Mouse (Mus musculus): ENCODE measurements at regions not wholly inside any gene's neighbourhood (a gene's known extent, or its start where the extent isn't known, plus 50 kb on each side); places are given as distances from the start of the nearest gene placed in this dataset.
"Not testable (repeated sequence)": the region's sequence is repeated elsewhere in the genome, so short reads cannot be mapped to it uniquely, and the experiment has no call there.

- in situ Hi-C loops (cut with MboI, MseI): not testable (repeated sequence)
Observed at GRCm38 (mm10) chr3:110880472-110880871, 629.7 kb upstream of the Prmt6 start.

GRCm38 (mm10) chr3:110865989-110866388, 615.2 kb upstream of the Prmt6 start:
- in situ Hi-C loops (cut with MboI, MseI): no loop called here

DNA sequence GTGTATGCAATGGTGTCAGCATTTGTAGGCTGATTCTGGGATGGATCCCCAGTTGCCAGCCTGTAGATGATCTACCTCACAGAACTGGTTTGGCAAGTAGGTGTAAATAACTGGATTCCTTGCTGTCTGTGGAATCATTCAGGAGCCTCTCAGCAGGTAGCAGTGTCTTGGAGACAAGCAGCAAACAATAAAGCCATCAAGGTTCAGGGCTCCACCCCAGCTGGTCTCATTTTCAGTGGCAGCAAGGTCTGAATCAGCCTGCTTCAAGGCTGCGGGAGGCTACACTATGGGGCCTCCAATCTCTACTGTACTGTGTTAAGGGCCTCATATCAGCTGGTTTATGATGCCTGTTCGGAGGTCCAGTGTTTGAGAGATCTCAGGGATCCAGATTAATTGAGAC, 596.4 kb upstream of the Prmt6 start:
- in situ Hi-C loops (cut with MboI, MseI): no loop called here

- in situ Hi-C loops (cut with MboI, MseI): no loop called here
Observed at GRCm38 (mm10) chr3:110820709-110821401, 570.1 kb upstream of the Prmt6 start.

DNA sequence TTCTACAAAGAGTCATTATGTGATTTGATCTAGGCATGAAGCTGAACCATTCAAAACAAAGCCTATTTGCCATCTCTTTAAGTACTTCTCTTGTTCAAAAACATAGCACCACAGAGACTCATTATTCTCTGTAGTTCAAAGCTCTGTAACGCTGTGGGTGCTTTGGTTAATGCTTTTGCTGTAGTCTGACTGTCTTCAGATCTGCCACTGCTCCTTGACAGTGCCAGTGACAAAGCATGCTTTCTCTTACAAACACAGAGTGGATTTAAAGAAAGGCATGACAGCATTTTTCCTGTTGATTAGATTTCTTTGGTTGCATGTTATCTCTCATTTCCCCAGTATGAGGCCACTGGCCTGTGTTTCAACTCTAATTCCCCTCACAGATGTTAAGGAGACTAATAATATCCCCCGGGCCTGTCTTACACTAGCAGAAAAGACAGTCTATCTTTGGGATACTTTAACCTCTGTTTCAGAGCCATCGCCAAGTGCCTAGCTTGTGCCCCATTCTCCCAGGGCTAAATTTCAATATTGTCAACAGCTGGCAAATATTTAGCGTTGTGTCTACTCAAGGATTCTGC, 538.3 kb upstream of the Prmt6 start:
- in situ Hi-C loops (cut with MboI, MseI): no loop called here

GRCm38 (mm10) chr3:110755266-110755665, 504.5 kb upstream of the Prmt6 start:
- in situ Hi-C loops (cut with MboI, MseI): no loop called here

DNA sequence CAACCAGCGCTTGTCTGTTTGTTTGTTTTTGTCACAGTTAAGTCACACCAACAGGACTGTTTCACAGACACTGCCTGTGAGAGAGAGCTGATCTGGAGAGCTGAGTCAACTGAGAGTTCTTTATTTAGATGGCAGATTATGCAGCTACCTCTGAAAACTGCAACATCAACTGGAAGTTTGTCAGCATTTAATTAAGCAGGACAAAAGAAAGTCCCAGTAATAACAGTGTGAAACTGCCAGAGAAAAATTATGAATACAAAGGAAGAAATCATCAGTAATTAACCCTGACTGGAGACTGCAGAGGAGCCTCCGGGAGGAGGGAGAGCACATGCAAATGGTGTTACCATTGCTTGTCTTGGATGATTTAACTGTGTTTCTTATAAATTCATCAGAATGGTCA, 495.5 kb upstream of the Prmt6 start:
- in situ Hi-C loops (cut with MboI, MseI): no loop called here

DNA sequence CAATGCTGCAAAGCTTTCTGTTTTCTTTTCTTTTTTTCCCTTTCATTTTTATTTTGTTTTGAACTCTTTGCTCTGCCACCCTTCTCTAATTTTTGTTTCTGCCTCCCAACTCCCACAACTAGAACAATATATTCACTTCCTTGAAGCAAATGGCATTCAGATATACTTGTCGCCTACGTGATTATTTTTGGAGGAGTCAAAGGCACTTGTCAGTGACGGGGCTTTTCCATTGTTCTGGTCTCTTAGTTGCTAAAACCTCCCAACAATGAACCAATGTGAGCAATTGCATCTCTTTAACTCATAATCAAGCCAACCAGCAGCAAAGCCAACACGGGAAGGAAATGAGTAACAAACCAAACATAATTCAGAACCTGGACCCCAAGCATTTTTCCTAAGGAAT, 449.3 kb upstream of the Prmt6 start:
- in situ Hi-C loops (cut with MboI, MseI): no loop called here

DNA sequence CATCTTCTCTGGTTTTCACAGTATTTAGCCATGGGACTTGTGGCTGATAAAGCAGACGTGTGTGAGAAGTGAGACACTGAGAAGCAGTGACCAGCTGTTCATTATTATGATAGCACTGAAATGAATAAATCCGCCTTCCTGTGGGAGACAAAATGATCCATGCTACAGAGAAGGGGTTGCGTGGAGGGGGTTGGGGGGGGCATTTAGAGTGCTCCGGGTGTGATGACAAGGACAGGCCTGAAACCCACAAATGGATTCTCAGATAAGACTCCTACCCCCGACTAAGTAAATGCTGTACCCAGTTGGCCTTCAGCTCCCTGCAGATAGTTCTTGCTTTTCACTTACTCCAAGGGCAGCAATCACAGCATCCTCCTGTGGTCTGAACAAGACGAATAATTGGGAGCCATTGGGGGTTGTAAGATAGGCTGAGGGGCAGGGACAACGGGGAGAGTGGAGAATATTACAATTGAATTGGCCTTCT, 416.8 kb upstream of the Prmt6 start:
- in situ Hi-C loops (cut with MboI, MseI): no loop called here

DNA sequence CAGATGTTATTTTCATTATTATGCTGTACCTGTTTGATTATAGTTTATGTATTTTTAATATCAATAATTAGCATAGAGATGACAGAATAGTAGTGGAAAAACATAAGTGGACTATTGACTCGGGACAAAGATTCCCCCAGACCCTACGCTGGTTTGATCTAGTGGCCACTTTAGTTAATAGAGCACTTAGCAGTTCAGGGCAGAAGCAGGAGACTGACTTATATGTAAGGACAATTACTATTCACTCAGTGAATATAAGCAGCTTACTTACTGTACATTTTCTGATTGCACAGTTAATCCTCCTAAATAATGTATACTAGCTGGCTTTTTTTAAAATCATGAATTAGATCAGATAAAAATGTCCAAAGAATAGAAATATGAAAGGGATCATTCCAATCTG, 416.2 kb upstream of the Prmt6 start:
- in situ Hi-C loops (cut with MboI, MseI): no loop called here

- in situ Hi-C loops (cut with MboI, MseI): no loop called here
Observed at GRCm38 (mm10) chr3:110657495-110658105, 406.8 kb upstream of the Prmt6 start.

DNA sequence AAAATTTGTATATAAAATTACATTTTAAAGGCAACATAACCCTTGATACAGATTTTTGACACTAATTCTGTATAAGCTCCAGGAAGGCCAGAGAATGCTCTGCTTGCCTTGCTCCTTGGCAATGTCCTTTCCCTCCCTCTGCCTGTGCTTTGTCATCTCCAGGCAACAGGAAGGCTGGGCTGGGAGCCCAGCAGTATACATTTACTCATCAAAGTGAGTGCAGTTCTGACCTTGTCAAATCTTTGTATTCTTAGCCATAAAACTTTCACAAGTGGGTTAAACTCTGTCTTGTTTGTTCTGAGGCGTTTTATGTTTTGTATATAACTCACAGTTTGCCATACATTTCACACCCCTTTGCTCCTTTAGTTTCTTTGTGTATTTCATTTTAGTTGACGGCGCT, 375.5 kb upstream of the Prmt6 start:
- in situ Hi-C loops (cut with MboI, MseI): no loop called here

DNA sequence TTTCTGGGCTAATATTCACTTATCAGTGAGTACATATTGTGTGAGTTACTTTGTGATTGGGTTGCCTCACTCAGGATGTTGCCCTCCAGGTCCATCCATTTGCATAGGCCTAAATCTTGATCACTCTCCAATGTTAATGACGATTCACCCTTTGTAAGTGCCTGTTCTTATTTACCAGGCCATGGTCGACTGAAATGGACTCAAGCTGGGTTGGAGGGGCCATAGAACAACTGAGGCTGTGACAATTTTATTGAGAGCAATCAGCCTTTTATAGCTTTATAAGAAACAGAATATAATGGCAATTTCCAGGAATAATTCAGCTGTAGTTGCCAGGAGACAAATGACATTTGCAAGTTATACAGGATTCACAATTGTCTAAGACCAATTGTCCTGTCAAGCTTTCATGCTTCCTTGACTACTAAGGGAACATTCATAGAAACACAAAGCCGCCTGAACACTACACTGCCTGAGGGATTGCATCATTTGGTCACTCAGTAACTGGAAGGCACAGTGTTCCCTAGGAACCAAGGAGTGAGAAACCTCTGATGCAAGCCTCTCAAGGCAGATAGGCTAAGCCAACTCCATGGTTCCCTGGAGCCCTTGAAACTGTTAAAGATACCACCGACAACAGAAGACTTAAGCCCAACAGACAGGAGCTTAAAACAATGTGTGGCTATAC, 348.5 kb upstream of the Prmt6 start:
- in situ Hi-C loops (cut with MboI, MseI): loop anchor here (10.0 kb wide), 1 partner anchor 175 kb away; no protein-coding TSS in a partner anchor

DNA sequence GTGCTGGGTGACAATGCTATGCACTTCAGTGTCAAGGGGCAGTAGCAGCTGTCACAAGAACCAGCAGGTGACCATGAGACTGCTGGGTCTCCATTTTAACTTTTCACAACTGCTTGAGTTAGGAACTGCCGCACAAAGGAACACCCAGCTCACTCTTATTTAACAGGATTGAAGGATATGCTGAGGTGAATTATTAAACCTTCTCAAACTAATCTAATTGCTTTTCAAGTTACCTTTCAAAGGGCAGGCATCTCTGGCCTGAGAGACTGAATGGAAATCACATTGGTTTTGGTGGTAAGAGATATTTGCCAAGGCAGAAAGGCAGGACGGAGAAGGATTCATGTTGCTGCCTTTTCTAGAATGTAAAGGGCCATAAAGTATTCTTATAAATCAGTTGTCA, 332.0 kb upstream of the Prmt6 start:
- in situ Hi-C loops (cut with MboI, MseI): no loop called here

GRCm38 (mm10) chr3:110579261-110579660, 328.5 kb upstream of the Prmt6 start:
- in situ Hi-C loops (cut with MboI, MseI): no loop called here

- in situ Hi-C loops (cut with MboI, MseI): no loop called here
Observed at GRCm38 (mm10) chr3:110567187-110567586, 316.4 kb upstream of the Prmt6 start.

- in situ Hi-C loops (cut with MboI, MseI): no loop called here
Observed at GRCm38 (mm10) chr3:110547326-110547725, 296.5 kb upstream of the Prmt6 start.

- in situ Hi-C loops (cut with MboI, MseI): no loop called here
Observed at GRCm38 (mm10) chr3:110538275-110538674, 287.5 kb upstream of the Prmt6 start.

Measured in T-helper 1 cell (primary cell).